Mouse (Mus musculus) gastrocnemius, adult 2 months (tissue): ENCODE results near the gene Ppp6r2. TPM values are rescaled to one million over a fixed set of nuclear protein-coding genes. Genes with fewer than 3 reads are reported as not detected.

ENCODE experiments used
- DNase-seq: peaks from one replicate; pipeline ENCODE4 v3.0.0; 2022
- H3K27ac ChIP-seq: fragments of 200-600 bp; 2 replicates; pipeline ENCODE4 v1.8.1; 2022; ENCODE audit warnings: mild to moderate bottlenecking
- H3K4me3 ChIP-seq: fragments of 200-600 bp; 2 replicates; pipeline ENCODE4 v1.8.1; 2022; ENCODE audit warnings: mild to moderate bottlenecking, moderate library complexity
- CTCF ChIP-seq: fragments of 200-600 bp; IDR thresholded peaks from 2 replicates; pipeline ENCODE4 v1.8.1; 2022; ENCODE audit warnings: antibody characterized with exemption, mild to moderate bottlenecking, moderate library complexity
- intact Hi-C: fragments of 180-260 bp; cut with DNase I; formaldehyde crosslinking; loops from one replicate; pipeline ENCODE4 v1.15.1; 2025
- long read RNA-seq, 2 experiments: library from polyadenylated mRNA; stranded (forward); transcript quantifications; one replicate each; pipeline ENCODE4 v2.0.0; 2021
- total RNA-seq, 2 experiments: library from RNA; stranded (reverse); gene quantifications; 2 replicates each; pipeline ENCODE4 v1.2.3; 2021

Gene Ppp6r2
- total RNA-seq, result 10 to 100 TPM; 90.7 to 94.1 TPM
- long read RNA-seq, experiment 1, partial matches to known transcripts, result 2 of 32 reads
- long read RNA-seq, experiment 1, other reads (novel, unspliced or antisense), result 28 of 32 reads
- long read RNA-seq, experiment 2, partial matches to known transcripts, result 4 of 42 reads
- long read RNA-seq, experiment 2, other reads (novel, unspliced or antisense), result 37 of 42 reads

- intact Hi-C loops, result loop anchor here (1.0 to 10.0 kb wide), 4 partner anchors 15 to 386 kb away; partner anchors contain the start of genes Dennd6b, Hdac10 and Trabd
- DNase-seq, result peak; percentile 96
- peak within 1 kb of the TSS; percentile 99 for H3K27ac ChIP-seq
- TF ChIP-seq CTCF, result peak; percentile 37
- H3K4me3 ChIP-seq, result peak within 1 kb of the TSS; percentile 100
Observed at GRCm38 (mm10) chr15:89210915-89211715, at the start of gene Ppp6r2. Ppp6r2 (plus strand) TSS chr15:89211553.

GRCm38 (mm10) chr15:89165478-89165877, 45.9 kb upstream of the Ppp6r2 start:
- intact Hi-C loops, result no loop called here
- no peak overlapping the region for H3K27ac ChIP-seq
- H3K4me3 ChIP-seq, result no peak overlapping the region
- no peak for DNase-seq
- TF ChIP-seq CTCF, result no peak

GRCm38 (mm10) chr15:89168922-89169321, 42.4 kb upstream of the Ppp6r2 start:
- intact Hi-C loops, result no loop called here

GRCm38 (mm10) chr15:89169431-89169830, 41.9 kb upstream of the Ppp6r2 start:
- Histone ChIP-seq H3K4me3 (peak overlapping the region; percentile 42), H3K27ac (peak overlapping the region; percentile 72)
- no peak for TF ChIP-seq CTCF
- peak; percentile 85 for DNase-seq
- intact Hi-C loops, result no loop called here

More at GRCm38 (mm10) chr15:89168922-89169321, 42.4 kb upstream of the Ppp6r2 start:
- no peak for DNase-seq
- TF ChIP-seq CTCF, result no peak
- Histone ChIP-seq H3K27ac (peak overlapping the region; percentile 72), H3K4me3 (peak overlapping the region; percentile 42)

GRCm38 (mm10) chr15:89170102-89170501, 41.3 kb upstream of the Ppp6r2 start:
- Histone ChIP-seq H3K4me3 (peak overlapping the region; percentile 42; the same call in 1 of the 2 replicates), H3K27ac (peak overlapping the region; percentile 72)
- no peak for TF ChIP-seq CTCF
- DNase-seq, result no peak
- intact Hi-C loops, result no loop called here

- H3K4me3 ChIP-seq, result no peak overlapping the region
- TF ChIP-seq CTCF, result no peak
- no peak overlapping the region for H3K27ac ChIP-seq
- no peak for DNase-seq
- intact Hi-C loops, result no loop called here
Observed at GRCm38 (mm10) chr15:89171526-89172051, 39.8 kb upstream of the Ppp6r2 start.

- intact Hi-C loops, result no loop called here
- no peak for DNase-seq
- H3K4me3 ChIP-seq, result peak overlapping the region; percentile 87
- TF ChIP-seq CTCF, result no peak
- peak overlapping the region; percentile 80 for H3K27ac ChIP-seq
Observed at GRCm38 (mm10) chr15:89172276-89172935, 38.9 kb upstream of the Ppp6r2 start.

- H3K4me3 ChIP-seq, result peak overlapping the region; percentile 87
- no peak for TF ChIP-seq CTCF
- intact Hi-C loops, result no loop called here
- peak; percentile 54 for DNase-seq
- H3K27ac ChIP-seq, result peak overlapping the region; percentile 80
Observed at GRCm38 (mm10) chr15:89173024-89173905, 38.1 kb upstream of the Ppp6r2 start.

GRCm38 (mm10) chr15:89173906-89174214, 37.5 kb upstream of the Ppp6r2 start:
- H3K27ac ChIP-seq, result peak overlapping the region; percentile 80
- peak; percentile 77 for DNase-seq
- no peak for TF ChIP-seq CTCF
- intact Hi-C loops, result no loop called here
- H3K4me3 ChIP-seq, result peak overlapping the region; percentile 87

- no peak for TF ChIP-seq CTCF
- no peak for DNase-seq
- Histone ChIP-seq H3K4me3 (no peak overlapping the region), H3K27ac (no peak overlapping the region)
- intact Hi-C loops, result no loop called here
Observed at GRCm38 (mm10) chr15:89174889-89175339, 36.4 kb upstream of the Ppp6r2 start.

GRCm38 (mm10) chr15:89175411-89176155, 35.8 kb upstream of the Ppp6r2 start:
- no peak overlapping the region for H3K4me3 ChIP-seq
- no peak for TF ChIP-seq CTCF
- no peak overlapping the region for H3K27ac ChIP-seq
- intact Hi-C loops, result no loop called here
- DNase-seq, result no peak
